Mouse (Mus musculus): ENCODE data around the gene Mex3b. TPM values are rescaled to one million over a fixed set of nuclear protein-coding genes. Genes with fewer than 3 reads are reported as not detected.

Gene Mex3b
- polyA plus RNA-seq, 1 experiment from 2014 or later = 41.7 TPM

DNA sequence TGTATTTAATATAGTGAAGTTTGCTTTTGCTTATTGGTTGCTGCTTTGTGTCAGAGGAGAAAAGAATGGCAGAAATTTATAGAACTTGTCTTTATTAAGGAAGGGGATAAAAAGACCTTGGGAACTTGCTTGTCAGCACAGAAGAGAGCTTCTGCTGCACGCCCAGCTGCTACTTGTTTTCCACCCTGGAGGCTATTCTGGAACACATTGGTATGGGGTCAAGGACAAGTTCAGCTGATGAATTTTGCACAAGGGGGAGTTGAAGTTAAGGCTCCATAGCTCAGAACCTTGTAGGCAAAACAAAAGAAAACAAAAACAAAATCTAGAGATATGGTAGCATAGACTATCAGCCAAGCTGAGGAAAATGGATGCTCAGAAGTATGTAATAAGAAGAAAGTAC is 39.9 kb downstream of the Mex3b start:
- 83% methylated on average over 1 of the region's 1 CpGs for WGBS

DNA sequence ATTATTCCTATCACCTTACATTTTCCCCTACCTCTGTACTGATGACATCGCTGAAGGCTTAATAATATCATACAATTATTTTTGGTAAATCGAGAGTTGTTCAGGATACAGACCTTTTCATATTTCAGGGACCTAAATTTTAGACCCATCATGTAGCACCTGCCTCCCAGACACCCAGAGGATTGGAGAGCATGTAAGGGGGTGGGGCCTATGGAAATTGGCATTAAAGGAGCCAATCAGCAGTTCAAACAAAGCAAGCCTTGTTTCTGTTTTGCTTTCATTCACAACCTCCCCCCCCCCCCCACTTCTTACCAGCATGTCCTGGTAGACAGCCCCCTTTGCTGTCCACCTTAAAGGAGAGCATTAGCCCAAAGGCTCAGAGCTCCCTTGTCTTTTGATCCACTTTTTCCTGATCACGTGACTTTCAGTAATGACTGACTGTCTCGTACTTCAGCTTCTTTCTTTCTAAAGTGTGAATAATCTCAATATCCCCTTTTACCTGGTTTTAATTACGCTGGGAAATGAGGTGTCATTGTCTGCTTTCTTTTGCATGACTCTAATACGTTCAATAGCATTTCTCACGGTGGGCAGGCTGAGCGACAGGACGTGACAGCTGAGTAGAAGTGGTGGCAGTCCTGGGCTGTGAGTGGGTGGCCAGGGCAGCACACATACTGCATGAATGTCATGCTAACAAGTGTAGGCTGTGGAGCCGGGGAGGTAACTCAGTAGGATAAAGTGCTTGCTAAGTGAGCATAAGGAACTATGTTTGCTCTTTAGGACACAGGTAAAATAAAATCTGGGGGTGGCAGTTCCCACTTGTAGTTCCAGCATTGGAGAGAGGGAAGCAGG is 43.6 kb downstream of the Mex3b start:
- no peak overlapping the region for H3K27ac ChIP-seq (ENCODE audit: low read length)
- H3K27me3 ChIP-seq (replicated peaks; ENCODE audit: control insufficient read depth, insufficient read depth, low read length) = no peaks in the 10 kb centered on the region
- no peak for ATAC-seq
- H3K4me2 ChIP-seq (ENCODE audit: low read length) = peak overlapping the region; percentile 19; the same call in 1 of the 2 replicates
- no peaks in the 10 kb centered on the region for H3K9me3 ChIP-seq (ENCODE audit: control insufficient read depth, low read length)
- H3K4me3 ChIP-seq (replicated peaks; ENCODE audit: low read length) = no peak overlapping the region
- 23% methylated on average over 10 of the region's 10 CpGs for WGBS
- H3K36me3 ChIP-seq (ENCODE audit: control insufficient read depth, insufficient read depth) = no peaks in the 10 kb centered on the region
- 0 out of 2 replicates have a peak, but pooled peaks cover 3% of the 10 kb centered on the region for H3K4me1 ChIP-seq (replicated peaks; ENCODE audit: control insufficient read depth, insufficient read depth, low read length)
- no peak overlapping the region for H3K9ac ChIP-seq (replicated peaks; ENCODE audit: low read depth, low read length)

More for the DNA sequence above, 39.9 kb downstream of the Mex3b start:
- ATAC-seq = no peak
- H3K4me1 ChIP-seq (replicated peaks; ENCODE audit: control insufficient read depth, insufficient read depth, low read length) = peaks cover 7% of the 10 kb centered on the region; the same call in 1 of the 2 replicates
- H3K4me2 ChIP-seq (ENCODE audit: low read length) = no peak overlapping the region
- H3K4me3 ChIP-seq (replicated peaks; ENCODE audit: low read length) = no peak overlapping the region
- no peaks in the 10 kb centered on the region for H3K36me3 ChIP-seq (ENCODE audit: control insufficient read depth, insufficient read depth)
- no peaks in the 10 kb centered on the region for H3K27me3 ChIP-seq (replicated peaks; ENCODE audit: control insufficient read depth, insufficient read depth, low read length)
- no peak overlapping the region for H3K27ac ChIP-seq (ENCODE audit: low read length)
- no peak overlapping the region for H3K9ac ChIP-seq (replicated peaks; ENCODE audit: low read depth, low read length)
- H3K9me3 ChIP-seq (ENCODE audit: control insufficient read depth, low read length) = no peaks in the 10 kb centered on the region

DNA sequence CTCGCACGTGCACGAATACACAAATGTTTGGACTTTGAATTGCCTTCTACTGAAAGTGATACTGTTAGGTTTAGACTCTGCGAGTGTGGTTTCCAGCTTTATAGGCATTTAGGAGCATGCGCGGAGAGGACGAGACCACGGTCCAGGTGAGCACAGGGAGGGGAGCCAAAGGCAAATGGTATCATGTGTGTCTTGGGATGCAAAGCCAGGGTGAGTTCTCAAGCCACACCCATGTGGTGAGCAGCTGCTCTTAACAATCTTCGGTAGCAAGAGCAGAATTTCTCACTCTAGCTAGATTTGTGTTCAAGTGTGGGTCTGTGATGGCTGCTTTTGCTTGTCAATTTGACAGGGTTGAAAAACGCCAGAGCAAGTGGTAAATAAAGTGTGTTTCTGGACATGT is 44.4 kb downstream of the Mex3b start:
- Histone ChIP-seq H3K9me3 (ENCODE audit: control insufficient read depth, low read length) (no peaks in the 10 kb centered on the region), H3K27ac (ENCODE audit: low read length) (no peak overlapping the region), H3K4me3 (replicated peaks; ENCODE audit: low read length) (no peak overlapping the region), H3K9ac (replicated peaks; ENCODE audit: low read depth, low read length) (no peak overlapping the region), H3K4me1 (replicated peaks; ENCODE audit: control insufficient read depth, insufficient read depth, low read length) (0 out of 2 replicates have a peak, but pooled peaks cover 3% of the 10 kb centered on the region), H3K36me3 (ENCODE audit: control insufficient read depth, insufficient read depth) (no peaks in the 10 kb centered on the region), H3K27me3 (replicated peaks; ENCODE audit: control insufficient read depth, insufficient read depth, low read length) (no peaks in the 10 kb centered on the region), H3K4me2 (ENCODE audit: low read length) (no peak overlapping the region)
- WGBS = 90% methylated on average over 10 of the region's 10 CpGs
- ATAC-seq = no peak

DNA sequence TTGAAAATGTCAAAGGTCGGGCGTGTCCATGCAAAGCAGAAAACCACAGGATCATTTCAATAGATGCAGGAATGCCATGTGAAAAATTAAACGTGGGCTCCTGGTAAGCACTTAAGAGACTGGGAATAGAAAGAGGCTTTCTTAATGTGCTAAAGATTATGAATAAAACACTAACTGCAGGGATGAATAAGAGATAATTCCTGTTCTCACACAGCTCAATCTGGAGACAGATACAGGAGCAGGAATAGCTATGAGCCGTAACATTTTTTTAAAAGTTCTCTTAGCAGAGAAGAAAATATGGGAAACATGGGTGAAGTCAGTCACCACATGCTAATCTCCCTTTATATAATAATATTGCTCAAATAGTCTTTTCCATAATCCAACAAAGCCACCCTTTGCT is 47.2 kb downstream of the Mex3b start:
- no peak overlapping the region for H3K4me3 ChIP-seq (replicated peaks; ENCODE audit: low read length)
- no peaks in the 10 kb centered on the region for H3K27me3 ChIP-seq (replicated peaks; ENCODE audit: control insufficient read depth, insufficient read depth, low read length)
- no peak for ATAC-seq
- no peaks in the 10 kb centered on the region for H3K36me3 ChIP-seq (ENCODE audit: control insufficient read depth, insufficient read depth)
- no peak overlapping the region for H3K4me2 ChIP-seq (ENCODE audit: low read length)
- H3K9ac ChIP-seq (replicated peaks; ENCODE audit: low read depth, low read length) = no peak overlapping the region
- WGBS = 83% methylated on average over 4 of the region's 4 CpGs
- 0 out of 2 replicates have a peak, but pooled peaks cover 3% of the 10 kb centered on the region for H3K4me1 ChIP-seq (replicated peaks; ENCODE audit: control insufficient read depth, insufficient read depth, low read length)
- no peaks in the 10 kb centered on the region for H3K9me3 ChIP-seq (ENCODE audit: control insufficient read depth, low read length)
- H3K27ac ChIP-seq (ENCODE audit: low read length) = no peak overlapping the region

Other genes starting within 250 kb of the Mex3b start
- gene Saxo2, start 218.8 kb upstream of the Mex3b start, polyA plus RNA-seq (2015; fragmentation: Nextera tagmentation; extraction: Ambion mirVana) = 14.5 and 18.8 TPM in 2 replicates
- 19.2 and 22.1 TPM in 2 replicates for gene Efl1, start 218.7 kb upstream of the Mex3b start, polyA plus RNA-seq (2015; fragmentation: Nextera tagmentation; extraction: Ambion mirVana)

All from forebrain, embryonic 16.5 days (tissue).